Mouse (Mus musculus) C2C12 (cell line): Measurements from ENCODE around the gene Dmd.

Experiments used
- CEBPB ChIP-seq: IDR thresholded peaks from one replicate; pipeline ENCODE4 v1.6.1; 2011; ENCODE audit warnings: low read depth, mild to moderate bottlenecking, control low read depth, moderate library complexity
- CTCF ChIP-seq: IDR thresholded peaks from one replicate; pipeline ENCODE4 v1.5.1; 2011; ENCODE audit not compliant: control insufficient read depth, insufficient read depth, insufficient read length
- FOSL1 ChIP-seq: IDR thresholded peaks from one replicate; pipeline ENCODE4 v1.8.0; 2011; ENCODE audit warnings: mild to moderate bottlenecking, low read length; ENCODE audit not compliant: poor library complexity, insufficient read depth, severe bottlenecking
- MAX ChIP-seq: IDR thresholded peaks from one replicate; pipeline ENCODE4 v1.6.1; 2011; ENCODE audit warnings: mild to moderate bottlenecking, control low read depth
- MYOD1 ChIP-seq: IDR thresholded peaks from one replicate; pipeline ENCODE4 v1.6.1; 2011; ENCODE audit warnings: low read depth; ENCODE audit not compliant: control insufficient read depth, insufficient read length
- MYOG ChIP-seq: IDR thresholded peaks from one replicate; pipeline ENCODE4 v1.6.1; 2011; ENCODE audit not compliant: control insufficient read depth, insufficient read length; ENCODE audit errors: extremely low read depth
- USF1 ChIP-seq: IDR thresholded peaks from one replicate; pipeline ENCODE4 v1.6.1; 2011; ENCODE audit warnings: low read depth, mild to moderate bottlenecking, control low read depth, moderate library complexity

- TF ChIP-seq CTCF (no peak), CEBPB (no peak), FOSL1 (no peak), MAX (no peak), MYOG (no peak), MYOD1 (no peak), USF1 (no peak)
Observed at GRCm38 (mm10) chrX:85112418-85112817, 2163.7 kb downstream of the Dmd start.
